Mouse (Mus musculus) ES-E14 (cell line): ENCODE data around the gene Cort. TPM values are rescaled to one million over a fixed set of nuclear protein-coding genes. Genes with fewer than 3 reads are reported as not detected.

Source experiments
- DNase-seq: peaks from one replicate; pipeline ENCODE4 v3.0.0-alpha.2; 2013; ENCODE audit warnings: low read depth, low spot score
- H3K27ac ChIP-seq: 2 replicates; pipeline ENCODE4 v1.5.1; 2012; ENCODE audit warnings: low read depth, mild to moderate bottlenecking, low read length, moderate library complexity, mixed read lengths; ENCODE audit not compliant: poor library complexity, insufficient read depth, severe bottlenecking
- H3K36me3 ChIP-seq: 2 replicates; pipeline ENCODE4 v1.6.1; 2012; ENCODE audit warnings: mild to moderate bottlenecking, low read length, moderate library complexity, mixed read lengths; ENCODE audit not compliant: control insufficient read depth, poor library complexity, insufficient read depth, severe bottlenecking
- H3K4me1 ChIP-seq, 2 experiments: fragments of 150-350 bp in 1 of 2; sonication (generic) in 1 of 2; 2 replicates each; pipeline ENCODE4 v1.6.1; 2012; ENCODE audit warnings: low read length in 2 of 2, mild to moderate bottlenecking in 1 of 2, mixed read lengths in 1 of 2; ENCODE audit not compliant: control insufficient read depth in 2 of 2, insufficient read depth in 2 of 2, poor library complexity in 1 of 2
- H3K4me3 ChIP-seq, 2 experiments: fragments of 150-350 bp in 1 of 2; sonication (generic) in 1 of 2; 2 replicates each; pipeline ENCODE4 v1.5.1; 2012; ENCODE audit warnings: low read length in 2 of 2, low read depth in 1 of 2, mild to moderate bottlenecking in 1 of 2, mixed read lengths in 1 of 2; ENCODE audit not compliant: insufficient read depth in 1 of 2, poor library complexity in 1 of 2, severe bottlenecking in 1 of 2
- H3K9ac ChIP-seq: 2 replicates; pipeline ENCODE4 v1.6.1; 2012; ENCODE audit warnings: low read depth, mild to moderate bottlenecking, low read length, mixed read lengths; ENCODE audit not compliant: poor library complexity, insufficient read depth, severe bottlenecking
- H3K9me3 ChIP-seq: fragments of 150-350 bp; sonication (generic); 2 replicates; pipeline ENCODE4 v1.6.1; 2012; ENCODE audit warnings: low read depth, mild to moderate bottlenecking, low read length; ENCODE audit not compliant: control insufficient read depth, insufficient read depth
- CHD2 ChIP-seq: IDR thresholded peaks from 2 replicates; pipeline ENCODE4 v1.6.1; 2014; ENCODE audit warnings: mild to moderate bottlenecking, low read depth, low read length, inconsistent platforms
- HCFC1 ChIP-seq: IDR thresholded peaks from 2 replicates; pipeline ENCODE4 v1.6.1; 2012; ENCODE audit warnings: low read length, inconsistent platforms, borderline replicate concordance; ENCODE audit not compliant: insufficient read depth
- MAFK ChIP-seq: IDR thresholded peaks from 2 replicates; pipeline ENCODE4 v1.6.1; 2014; ENCODE audit warnings: mild to moderate bottlenecking, low read depth, low read length, inconsistent platforms; ENCODE audit not compliant: insufficient read depth
- ZC3H11A ChIP-seq: IDR thresholded peaks from 2 replicates; pipeline ENCODE4 v1.6.1; 2012; ENCODE audit warnings: low read depth, mild to moderate bottlenecking, inconsistent platforms, low read length, borderline replicate concordance
- ZNF384 ChIP-seq: IDR thresholded peaks from 2 replicates; pipeline ENCODE4 v1.6.1; 2012; ENCODE audit warnings: low read depth, low read length, inconsistent platforms
- in situ Hi-C, 2 experiments: fragments of 600-800 bp; cut with MboI; formaldehyde crosslinking; loops; one replicate each; pipeline ENCODE4 v1.15.1; 2025; ENCODE audit warnings: low sequenced_read_pairs in 2 of 2, inconsistent platforms in 1 of 2; ENCODE audit not compliant: unreplicated experiment in 2 of 2
- total RNA-seq: library from RNA; depleted of rRNA; stranded (reverse); fragments of 300-350 nt; gene quantifications from 2 replicates; pipeline ENCODE4 v1.2.3, GENCODE M21; 2012

Gene Cort
- total RNA-seq, 1 experiment, result 1.7 TPM

DNA sequence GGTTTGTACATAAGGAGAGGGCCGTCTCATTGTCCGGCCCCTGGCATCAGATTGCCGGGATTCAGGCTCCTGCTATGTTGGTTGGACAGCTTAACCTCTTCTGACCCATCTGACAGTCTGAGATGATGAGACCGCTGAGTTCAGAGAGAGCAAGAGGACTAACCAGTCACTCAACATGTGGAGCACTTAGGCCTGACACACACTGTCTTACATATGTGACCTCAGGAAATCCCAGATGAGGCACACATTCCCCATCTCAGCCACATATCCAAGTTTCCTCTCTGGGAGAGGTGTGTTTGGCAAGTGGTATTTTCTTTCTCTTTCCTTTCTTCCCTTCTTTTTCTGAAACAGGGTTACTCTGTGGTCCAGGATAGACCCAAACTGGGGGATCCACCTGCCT lies 18.6 kb upstream of the Cort start:
- in situ Hi-C loops, result no loop called here
- Histone ChIP-seq H3K9me3 (no peaks in the 10 kb centered on the region), H3K9ac (no peak overlapping the region), H3K27ac (no peak overlapping the region), H3K4me3 (no peak overlapping the region), H3K4me1 (peaks cover 0 to 3% of the 10 kb centered on the region in 2 experiments; a peak in 1 of 4 replicates), H3K36me3 (peaks cover 9% of the 10 kb centered on the region)
- DNase-seq, result no peak
- TF ChIP-seq ZNF384 (no peak), HCFC1 (no peak), ZC3H11A (no peak), CHD2 (no peak), MAFK (no peak)

DNA sequence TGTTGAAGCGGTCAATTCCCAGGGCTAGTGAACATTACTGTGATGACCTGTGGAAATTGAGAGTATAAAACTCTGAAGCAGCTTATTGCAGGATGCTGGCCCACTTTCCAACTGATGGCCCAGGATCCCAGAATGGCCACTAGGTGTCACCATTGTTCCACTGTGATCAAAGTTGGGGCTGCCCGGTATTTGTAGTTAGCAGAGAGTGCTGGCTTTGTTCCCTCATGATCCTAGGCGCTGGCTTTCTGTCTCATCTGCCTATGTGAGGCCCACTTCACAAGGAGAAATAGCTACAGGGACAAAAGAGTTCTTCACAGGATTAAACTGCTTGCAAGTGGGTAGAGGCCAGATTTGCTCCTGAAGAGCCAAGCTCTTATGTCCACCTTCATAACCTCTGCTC lies 17.9 kb upstream of the Cort start:
- H3K9me3 ChIP-seq, result no peaks in the 10 kb centered on the region
- DNase-seq, result peak; percentile 73
- peaks cover 0 to 3% of the 10 kb centered on the region in 2 experiments; a peak in 1 of 4 replicates for H3K4me1 ChIP-seq
- no peak overlapping the region for H3K9ac ChIP-seq
- in situ Hi-C loops, result no loop called here
- no peak overlapping the region for H3K27ac ChIP-seq
- TF ChIP-seq ZC3H11A, result peak; percentile 86
- TF ChIP-seq ZNF384, result no peak
- no peak overlapping the region for H3K4me3 ChIP-seq
- peaks cover 3% of the 10 kb centered on the region; the same call in 1 of the 2 replicates for H3K36me3 ChIP-seq

DNA sequence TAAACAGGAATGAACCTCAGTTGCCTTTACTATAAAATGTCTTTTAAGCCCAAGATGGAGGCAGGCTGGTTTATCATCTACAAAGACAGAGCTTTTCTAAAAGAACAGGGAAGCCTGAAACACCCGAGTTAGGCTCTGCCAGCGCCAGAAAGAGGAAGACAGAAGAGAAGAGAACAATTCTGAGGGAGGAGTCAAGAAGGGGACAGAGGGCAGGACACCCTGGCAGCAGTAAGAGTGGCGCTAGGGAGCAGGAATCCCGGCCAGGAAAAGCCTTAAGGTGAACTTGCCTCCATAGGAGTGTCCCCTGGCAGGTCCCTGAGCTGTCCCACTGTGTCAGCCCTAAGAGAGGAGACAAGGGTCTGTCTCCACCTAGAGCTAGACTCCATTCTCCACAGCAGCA lies 17.0 kb upstream of the Cort start:
- in situ Hi-C loops, result no loop called here
- no peak overlapping the region for H3K9ac ChIP-seq
- H3K9me3 ChIP-seq, result no peaks in the 10 kb centered on the region
- H3K27ac ChIP-seq, result no peak overlapping the region
- TF ChIP-seq ZC3H11A, result no peak
- H3K4me1 ChIP-seq, result peaks cover 0 to 3% of the 10 kb centered on the region in 2 experiments; a peak in 1 of 4 replicates
- no peaks in the 10 kb centered on the region for H3K36me3 ChIP-seq
- H3K4me3 ChIP-seq, result no peak overlapping the region
- DNase-seq, result no peak

DNA sequence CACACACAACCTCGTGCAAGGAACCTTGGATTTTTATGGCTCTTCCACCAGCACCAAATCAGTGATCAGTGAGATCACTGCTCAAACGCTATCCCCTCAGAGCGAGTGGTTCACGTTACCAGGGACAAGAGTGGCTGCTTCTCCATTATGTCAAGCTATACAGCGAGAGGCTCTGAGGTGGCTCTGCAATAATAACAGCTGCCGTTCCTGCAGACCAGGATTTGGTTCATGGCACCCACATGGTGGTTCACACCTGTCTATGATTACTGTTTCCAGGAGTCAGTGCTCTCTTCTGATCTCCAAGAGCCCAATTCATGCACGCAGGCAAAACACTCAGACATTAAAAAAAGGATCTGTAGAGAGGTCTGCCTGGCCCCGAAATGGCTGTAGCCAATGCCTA lies 12.0 kb upstream of the Cort start:
- Histone ChIP-seq H3K9me3 (no peaks in the 10 kb centered on the region), H3K4me1 (peaks cover 0 to 3% of the 10 kb centered on the region in 2 experiments; a peak in 1 of 4 replicates), H3K9ac (no peak overlapping the region), H3K27ac (no peak overlapping the region), H3K4me3 (no peak overlapping the region), H3K36me3 (no peaks in the 10 kb centered on the region)
- TF ChIP-seq ZC3H11A (no peak), MAFK (no peak), CHD2 (no peak), ZNF384 (no peak), HCFC1 (no peak)
- in situ Hi-C loops, result no loop called here
- DNase-seq, result no peak

DNA sequence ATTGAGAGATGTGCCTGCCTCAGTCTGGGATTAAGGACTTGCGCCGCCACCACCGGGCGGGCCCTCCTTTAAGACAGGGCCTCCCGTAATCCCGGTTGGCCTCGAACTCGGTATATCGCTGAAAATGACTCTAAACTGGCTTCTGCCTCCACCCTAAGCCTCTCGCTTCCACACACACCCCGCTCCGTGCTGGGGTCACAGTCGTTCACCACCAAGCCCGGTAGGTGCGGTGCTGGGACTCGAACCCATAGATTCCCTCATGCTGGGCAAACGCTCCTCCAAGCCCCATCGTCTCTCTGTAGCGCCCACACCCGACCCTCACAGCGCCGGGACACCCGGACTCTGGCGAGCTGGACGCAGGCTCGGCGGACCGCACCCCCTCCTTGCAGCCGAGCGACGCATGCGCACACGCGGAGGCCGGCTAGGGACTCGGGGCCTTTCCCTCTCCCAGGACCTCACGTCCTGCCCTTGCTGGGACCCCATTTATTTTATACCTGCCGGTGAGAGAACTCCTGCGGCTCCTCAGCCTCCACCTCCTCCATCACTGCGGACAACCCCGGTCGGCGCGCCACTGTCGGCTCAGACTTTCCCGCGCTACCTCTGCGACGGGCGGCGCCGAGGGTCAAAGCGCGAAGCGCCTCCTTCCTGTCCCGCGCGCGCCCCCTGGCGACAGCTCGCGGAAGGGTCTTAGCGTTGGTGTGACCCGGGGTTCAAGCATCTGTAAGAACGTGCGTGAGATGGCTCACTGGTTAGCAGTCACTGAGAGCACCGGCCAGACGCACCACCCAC lies 10.6 kb upstream of the Cort start, which contains the start of gene Cenps:
Gene Cenps, minus strand, starts transcription at position 648 of the 789 bp plus-strand sequence.
- Histone ChIP-seq H3K27ac (peak within 1 kb of the TSS; percentile 61; the same call in 1 of the 2 replicates), H3K4me3 (peak within 1 kb of the TSS; percentile 74 to 92), H3K9ac (peak within 1 kb of the TSS; percentile 92), H3K9me3 (no peaks in the 10 kb centered on the region), H3K36me3 (peaks cover under 1% of the 10 kb centered on the region; the same call in 1 of the 2 replicates), H3K4me1 (peaks cover 2 to 7% of the 10 kb centered on the region in 2 experiments; a peak in 1 of 4 replicates)
- in situ Hi-C loops, result no loop called here
- TF ChIP-seq ZNF384 (no peak), CHD2 (no peak), ZC3H11A (no peak), HCFC1 (peak; percentile 73; the same call in 1 of the 2 replicates), MAFK (no peak)
- peak; percentile 85 for DNase-seq
